Mouse (Mus musculus) embryo, embryonic 10.5 days (tissue): ENCODE data around the gene Defb23.
"Not testable (repeated sequence)": the region's sequence is repeated elsewhere in the genome, so short reads cannot be mapped to it uniquely, and the experiment has no call there.

Experiments
- DNase-seq: peaks from one replicate; pipeline ENCODE4 v3.0.0-alpha.2; 2015; ENCODE audit warnings: low spot score

The Defb23 gene

DNA sequence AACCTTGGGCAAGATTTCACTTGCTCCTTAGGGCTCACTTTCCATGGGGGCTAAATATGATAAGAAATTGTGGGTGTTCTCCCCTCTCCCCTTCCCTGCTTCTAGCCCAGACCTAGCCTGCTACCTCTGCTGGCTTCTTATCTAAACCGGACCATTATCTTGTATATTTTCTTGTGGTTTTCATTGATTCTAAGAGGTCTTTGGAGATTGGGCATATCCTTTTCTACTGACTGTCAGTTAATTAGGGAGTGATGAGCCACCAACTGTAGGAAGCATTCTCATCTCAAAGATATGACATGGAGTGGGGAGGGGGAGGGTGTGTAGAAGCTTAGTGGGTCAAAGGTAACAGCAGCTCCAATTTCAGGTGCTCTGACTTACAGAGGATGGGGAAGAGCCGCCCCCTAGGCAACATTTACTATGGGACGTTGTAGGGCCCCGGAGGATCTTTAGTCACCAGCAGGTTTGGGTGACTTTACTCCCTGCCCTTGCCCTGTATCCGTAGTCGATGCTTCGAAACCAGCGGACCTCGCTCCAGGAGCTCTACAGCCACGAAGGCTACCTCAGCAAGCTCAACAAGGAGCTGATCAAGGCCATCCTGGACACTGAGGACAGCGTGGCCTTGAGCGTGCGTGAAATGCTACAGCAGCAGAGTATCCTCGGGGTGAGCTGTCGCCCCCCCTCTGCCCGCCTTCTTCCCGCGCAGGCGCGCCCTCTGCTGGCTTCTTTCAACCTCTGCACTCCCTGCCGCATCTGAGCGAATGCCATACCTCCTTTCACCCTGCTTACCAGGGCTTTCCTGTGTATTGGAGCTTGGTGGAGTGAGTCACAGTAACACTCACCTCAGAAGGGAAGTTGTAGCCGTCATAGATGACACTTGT, 27.2 kb downstream of the Defb23 start:
- DNase-seq: peak; percentile 92

DNA sequence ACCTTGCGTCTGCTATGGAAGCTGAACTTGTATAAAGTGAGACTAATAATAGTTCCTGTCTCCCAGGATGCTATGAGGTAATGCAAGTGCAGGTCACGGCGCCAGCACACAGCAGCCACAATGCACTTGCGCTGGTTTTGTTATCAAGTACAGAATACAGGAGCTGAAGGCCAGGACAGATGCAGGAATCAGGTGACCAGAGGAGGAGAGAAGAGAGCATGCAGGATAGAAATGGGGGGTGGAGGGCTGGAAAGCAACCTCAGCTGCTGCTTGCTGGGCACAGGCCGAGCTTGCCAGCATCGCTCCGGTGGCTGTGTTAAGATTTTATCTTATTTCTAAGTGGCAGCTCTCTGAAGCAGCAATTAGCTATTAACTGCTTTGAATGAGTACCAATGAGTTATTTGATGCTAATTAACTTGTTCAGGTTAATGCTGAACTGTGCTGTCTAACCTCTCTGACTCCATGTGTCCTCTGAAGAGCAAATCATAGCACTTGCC, 28.0 kb downstream of the Defb23 start:
- no peak for DNase-seq

DNA sequence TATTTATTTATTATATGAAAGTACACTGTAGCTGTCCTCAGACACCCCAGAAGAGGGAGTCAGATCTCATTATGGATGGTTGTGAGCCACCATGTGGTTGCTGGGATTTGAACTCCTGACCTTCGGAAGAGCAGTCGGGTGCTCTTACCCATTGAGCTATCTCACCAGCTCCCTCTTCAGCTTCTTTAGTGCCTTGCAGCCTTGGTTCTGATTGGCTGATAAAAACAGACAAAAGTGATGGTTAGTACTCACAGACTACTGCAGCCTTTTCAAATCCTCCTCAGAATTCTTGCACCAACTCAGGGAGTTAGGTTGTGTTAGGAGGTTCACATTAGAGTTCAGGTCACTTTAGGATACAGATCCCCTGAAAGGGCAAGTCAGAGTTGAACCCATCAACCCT, 35.9 kb downstream of the Defb23 start:
- not testable (repeated sequence) for DNase-seq

DNA sequence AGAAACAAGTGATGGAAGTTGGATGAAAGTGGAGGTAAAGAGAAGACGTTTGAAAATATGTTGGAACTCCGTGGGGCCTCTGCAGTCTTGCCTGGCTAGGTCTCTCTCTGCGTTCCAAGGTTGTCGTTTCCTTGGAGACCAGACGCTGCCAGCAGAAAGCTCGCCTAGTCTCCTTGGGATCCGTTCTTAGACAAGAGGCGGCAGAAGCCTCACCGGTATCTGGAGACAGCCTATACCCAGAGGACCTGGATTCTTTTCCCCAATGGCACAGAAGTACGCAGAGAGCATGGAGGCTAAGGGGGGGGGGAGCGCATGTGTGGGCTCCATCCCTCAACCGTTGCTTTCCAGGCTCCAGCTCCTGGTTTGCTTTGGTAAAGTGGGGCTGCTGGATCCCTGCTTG, 36.9 kb downstream of the Defb23 start:
- peak; percentile 62 for DNase-seq

DNA sequence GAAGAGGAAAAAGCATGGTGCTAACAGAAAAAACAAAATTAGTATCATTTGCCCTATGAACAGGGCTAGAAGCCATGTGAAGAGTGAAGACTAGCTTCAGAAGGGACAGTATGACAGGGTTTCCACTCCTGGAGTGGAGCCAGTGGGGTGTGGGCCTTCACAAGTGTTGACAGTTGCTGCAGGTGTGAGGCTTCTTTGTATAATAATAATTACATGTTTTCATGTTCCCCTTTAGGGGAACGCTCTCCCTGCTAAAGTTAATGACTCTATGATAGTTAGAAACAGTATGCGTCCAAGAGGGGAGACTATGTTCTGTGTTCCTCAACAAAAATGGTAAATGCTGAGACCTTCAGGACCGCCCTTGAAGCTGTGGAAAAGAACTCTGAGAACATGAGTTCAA, 48.6 kb downstream of the Defb23 start:
- DNase-seq: no peak

DNA sequence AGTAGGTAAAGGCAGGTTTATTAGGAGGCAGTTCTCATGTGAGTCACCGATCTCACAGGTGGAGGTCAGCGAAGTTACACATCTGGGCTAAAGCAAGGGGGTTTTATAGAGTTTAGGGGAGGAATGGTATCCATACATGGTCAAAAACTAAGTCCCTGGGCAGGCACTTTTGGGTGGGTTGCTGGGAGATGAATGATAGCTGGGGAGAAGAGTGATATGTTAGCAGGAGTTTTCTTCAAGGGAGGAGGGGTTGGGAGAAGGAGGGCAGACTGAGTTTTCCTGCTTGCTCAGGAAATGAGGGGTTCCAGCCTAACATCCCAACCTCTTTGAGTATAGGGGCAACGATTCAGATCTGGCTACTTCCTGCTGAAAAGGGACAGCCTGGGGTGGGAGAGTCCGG, 49.1 kb downstream of the Defb23 start, which contains the start of gene 6820408C15Rik:
6820408C15Rik (plus strand) TSS at position 301 of the 400 bp plus-strand sequence.
- DNase-seq: no peak

DNA sequence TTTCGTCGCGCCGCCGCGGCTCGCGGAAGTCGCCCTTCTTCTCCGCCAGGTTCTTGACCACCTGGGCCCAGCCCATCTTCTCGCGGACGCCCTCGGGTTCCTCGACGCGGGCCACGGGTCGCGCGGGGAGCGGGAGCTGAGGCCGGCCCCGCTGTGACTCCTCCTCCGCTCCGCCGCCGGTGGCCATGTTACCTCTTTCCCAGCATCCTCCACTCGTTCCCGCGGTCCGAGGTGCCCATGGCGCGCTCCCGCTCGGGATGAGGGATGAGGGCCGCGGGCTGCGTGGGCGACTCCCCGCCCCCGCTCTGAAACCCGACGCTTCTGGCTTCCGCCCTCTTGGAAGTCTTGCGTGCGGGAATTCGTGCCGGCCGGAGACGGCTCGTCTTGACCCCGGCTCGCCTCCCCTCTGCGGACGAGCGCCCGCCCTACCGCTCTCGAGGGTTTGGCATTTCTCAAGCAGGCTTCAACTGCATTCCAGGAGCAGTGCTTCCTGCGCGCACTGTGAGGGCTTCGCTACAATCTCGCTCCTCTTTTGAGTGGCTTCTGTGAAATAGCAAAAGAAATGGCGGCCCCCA, 49.7 kb downstream of the Defb23 start, which contains the start of gene Zcchc3:
Zcchc3 (minus strand) TSS at position 437 of the 575 bp plus-strand sequence.
- DNase-seq: peak; percentile 95

DNA sequence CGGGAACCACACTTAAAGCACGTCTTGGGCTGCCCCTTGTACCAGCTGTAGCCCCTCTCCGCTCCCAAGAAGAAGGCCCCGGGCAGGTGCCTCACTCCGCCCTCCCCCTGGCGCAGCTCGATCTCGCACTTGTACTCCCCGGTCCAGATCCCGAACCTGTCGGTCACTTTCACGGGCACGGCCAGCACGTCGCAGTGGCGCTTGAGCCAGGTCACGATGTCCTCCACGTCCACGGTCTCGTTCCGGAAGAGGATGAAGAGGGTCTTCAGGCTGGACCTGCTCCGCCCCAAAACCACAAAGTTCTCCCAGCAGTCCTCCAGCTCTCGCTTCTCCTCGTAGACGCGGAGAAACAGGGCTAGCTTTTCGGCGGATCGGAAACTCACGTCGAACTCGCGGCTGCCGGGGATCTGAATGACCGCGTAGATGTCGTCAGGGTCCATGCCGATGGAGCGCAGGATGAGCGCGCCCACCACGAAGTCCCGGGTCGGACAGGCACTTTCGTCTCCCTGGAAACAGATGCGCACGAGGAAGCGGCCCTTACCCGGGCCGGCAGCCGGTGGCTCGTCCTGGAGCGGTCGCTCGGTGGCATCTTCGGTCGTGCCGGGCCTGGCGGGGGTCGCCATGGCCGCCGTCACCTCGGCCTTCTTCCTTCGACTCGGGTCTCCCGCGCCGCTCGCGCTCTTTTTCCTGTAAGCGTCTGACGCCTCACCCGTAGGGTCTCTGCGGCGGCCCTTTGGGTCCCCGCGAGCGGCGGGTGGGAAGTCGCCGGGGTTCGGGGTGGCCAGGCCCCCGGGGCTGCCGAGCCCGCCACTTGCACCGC, 50.4 kb downstream of the Defb23 start:
- DNase-seq: peak; percentile 62

DNA sequence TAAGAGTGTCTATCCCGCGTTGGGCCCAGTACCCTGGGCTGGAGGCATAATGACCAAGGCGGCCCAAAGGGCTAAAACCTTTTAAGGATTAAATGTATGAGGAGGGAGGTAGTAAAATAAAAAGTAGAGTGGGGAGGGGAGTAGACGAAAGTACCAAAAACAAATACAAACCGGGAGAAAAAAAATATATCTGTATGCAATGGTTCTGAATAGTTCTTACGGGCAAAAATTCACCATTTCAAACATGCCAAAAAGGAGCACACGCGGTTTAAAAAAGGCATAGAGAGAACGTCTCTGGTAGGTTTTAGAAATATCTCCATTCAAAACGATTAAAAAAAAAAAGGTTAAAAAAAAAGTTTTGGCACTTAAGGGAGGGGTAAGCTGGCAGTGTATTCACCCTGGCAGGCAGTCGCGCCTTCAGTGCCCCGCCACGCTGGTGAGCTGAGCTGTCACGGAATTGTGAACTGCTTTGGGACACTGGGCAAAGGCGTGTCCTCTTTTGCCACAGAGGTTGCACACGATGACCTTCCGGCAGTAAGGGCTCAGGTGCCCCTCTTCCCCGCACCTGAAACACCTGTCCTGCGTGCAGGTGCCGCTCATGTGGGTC, 51.2 kb downstream of the Defb23 start:
- DNase-seq: peak; percentile 53

DNA sequence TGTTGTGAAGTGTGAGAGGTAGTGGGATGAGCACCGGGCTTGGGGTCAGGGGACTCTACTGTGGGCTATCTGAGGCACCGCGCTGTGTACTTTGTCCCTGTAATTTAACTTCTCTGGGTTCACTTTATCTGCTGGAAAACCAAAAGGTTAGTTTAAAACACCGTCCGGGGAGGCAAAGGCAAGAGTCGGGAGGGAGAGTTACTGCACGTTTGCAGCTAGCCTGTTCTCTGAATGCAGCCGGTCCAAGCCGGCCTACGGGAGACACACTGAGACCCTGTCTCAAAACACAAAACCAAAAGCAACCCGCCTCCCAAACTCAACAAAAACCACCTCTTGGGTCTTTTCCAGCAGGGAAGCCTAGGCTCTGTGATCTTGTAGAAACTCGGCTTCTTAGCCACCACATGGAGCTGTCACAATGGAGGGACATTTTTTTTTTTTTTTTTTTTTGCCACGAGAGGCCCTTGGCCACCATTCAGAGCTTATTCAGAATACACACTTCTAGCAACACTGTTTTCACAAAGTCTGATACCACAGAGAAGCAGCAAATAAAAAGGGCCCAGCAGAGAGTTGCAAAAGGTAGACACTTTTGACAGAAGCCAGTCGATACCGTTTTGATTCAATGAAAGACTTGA, 51.8 kb downstream of the Defb23 start:
- DNase-seq: peak; percentile 55

DNA sequence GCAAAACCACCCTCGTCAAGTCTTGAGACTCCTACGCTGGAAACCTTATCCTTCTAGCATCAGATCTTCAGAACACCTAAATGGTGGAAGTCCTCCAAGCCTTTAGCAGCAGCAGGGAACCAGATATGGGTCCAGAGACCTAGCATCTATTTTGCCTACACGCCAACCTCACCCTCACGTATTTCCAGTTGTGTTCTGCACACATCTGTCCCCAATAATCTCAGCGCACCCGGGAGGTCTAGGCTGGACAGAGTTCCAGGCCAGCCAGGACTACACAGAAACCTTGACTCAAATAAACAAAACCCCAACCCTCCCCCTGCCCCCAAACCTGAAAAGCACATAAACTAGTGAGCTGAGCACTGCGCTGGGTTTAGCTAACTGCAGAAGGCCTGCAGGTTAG, 52.9 kb downstream of the Defb23 start:
- peak; percentile 66 for DNase-seq

DNA sequence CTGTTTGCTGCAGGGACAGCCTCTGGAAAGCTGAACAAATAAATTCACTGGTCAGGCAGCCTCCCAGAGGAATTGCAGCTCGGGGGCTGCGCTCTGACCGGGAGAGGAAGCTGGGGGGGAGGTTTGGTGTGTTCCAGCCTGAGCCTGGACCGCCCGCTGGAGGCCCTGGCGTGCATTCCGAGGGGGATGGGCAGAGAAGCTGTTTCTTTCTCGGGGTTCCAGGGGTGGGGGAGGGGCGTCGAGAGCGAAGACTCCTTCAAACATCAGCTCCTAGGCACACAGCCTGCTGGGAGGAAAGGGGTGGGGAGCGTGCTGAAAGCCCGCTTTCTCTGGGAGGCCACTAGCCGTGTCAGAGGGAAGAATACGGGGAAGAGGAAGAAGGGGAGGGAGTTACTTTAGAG, 53.4 kb downstream of the Defb23 start:
- DNase-seq: peak; percentile 98

DNA sequence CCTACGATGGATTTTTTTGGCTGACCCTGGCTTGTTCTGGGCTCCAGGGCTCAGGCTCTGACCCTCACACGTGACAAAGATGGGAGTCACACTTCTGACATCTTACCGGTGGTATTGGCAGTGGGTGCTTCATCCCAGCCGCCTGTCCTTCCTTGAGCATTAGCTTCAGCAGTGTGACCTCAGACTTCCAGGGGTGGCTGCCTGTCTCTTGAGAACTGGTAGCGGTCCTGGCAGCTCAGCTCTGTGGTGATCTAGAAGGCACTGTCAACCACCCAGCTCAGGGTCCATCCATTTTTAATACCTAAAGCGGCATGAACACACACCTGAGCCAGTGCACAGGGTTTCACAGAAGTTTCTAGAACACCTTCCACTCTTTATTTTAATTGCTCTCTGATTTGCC, 54.6 kb downstream of the Defb23 start:
- no peak for DNase-seq
